Mouse (Mus musculus) E14TG2a.4 (cell line): Measurements from ENCODE around the gene Bcl11a.

Experiments
- CTCF ChIP-seq: conservative IDR thresholded peaks from 2 replicates; pipeline ENCODE4 v1.5.1; 2014; ENCODE audit warnings: low read length
- NANOG ChIP-seq: IDR thresholded peaks from 2 replicates; pipeline ENCODE4 v1.6.1; 2014; ENCODE audit warnings: borderline replicate concordance, low read length, mixed read lengths
- POU5F1 ChIP-seq: IDR thresholded peaks from 2 replicates; pipeline ENCODE4 v1.6.1; 2014; ENCODE audit warnings: low read length, borderline replicate concordance

DNA sequence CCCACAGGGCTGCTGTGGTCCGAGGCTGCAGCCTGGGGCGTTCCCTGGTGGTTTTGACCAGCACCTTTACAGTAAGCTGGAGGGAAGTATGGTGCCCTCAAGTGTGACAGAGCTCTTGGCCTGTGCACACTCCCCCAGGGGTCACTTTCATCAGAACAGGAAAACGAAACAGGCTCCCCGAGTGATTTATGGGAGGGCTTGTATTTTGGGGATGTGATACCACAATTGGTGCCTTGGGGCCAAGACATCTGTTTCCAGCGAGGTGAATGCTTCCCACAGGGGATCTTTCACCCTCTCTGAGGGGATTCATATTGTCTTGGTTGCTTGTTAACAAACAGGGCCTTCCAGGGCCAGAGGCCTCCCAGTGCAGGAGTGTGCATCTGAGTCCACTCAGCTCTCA, 122.5 kb downstream of the Bcl11a start:
- TF ChIP-seq CTCF (no peak), NANOG (no peak), POU5F1 (no peak)
